Mouse (Mus musculus) spleen, adult 2 months (tissue): ENCODE results near the gene Scap. TPM values are rescaled to one million over a fixed set of nuclear protein-coding genes. Genes with fewer than 3 reads are reported as not detected.
A peak's percentile ranks its signal among the peaks of the same experiment; 100 is the strongest.

Source experiments
- DNase-seq, 2 experiments: peaks; one replicate each; pipeline versions ENCODE4 v3.0.0 to v3.0.0-alpha.2; 2012 to 2021; ENCODE audit warnings: low spot score in 2 of 2, low read depth in 1 of 2
- H3K27ac ChIP-seq: fragments of 200-500 bp; 2 replicates; pipeline ENCODE4 v1.5.1; 2012; ENCODE audit warnings: low read length, inconsistent platforms; ENCODE audit not compliant: insufficient read depth
- H3K27me3 ChIP-seq: fragments of 200-500 bp; 2 replicates; pipeline ENCODE4 v1.6.1; 2012; ENCODE audit warnings: mild to moderate bottlenecking, moderate library complexity, low read length, inconsistent platforms; ENCODE audit not compliant: control insufficient read depth, insufficient read depth
- H3K36me3 ChIP-seq: fragments of 200-500 bp; 2 replicates; pipeline ENCODE4 v1.6.1; 2012; ENCODE audit warnings: mild to moderate bottlenecking, low read length, inconsistent platforms; ENCODE audit not compliant: control insufficient read depth, insufficient read depth
- H3K4me1 ChIP-seq: fragments of 200-500 bp; 2 replicates; pipeline ENCODE4 v1.6.1; 2011; ENCODE audit warnings: inconsistent platforms; ENCODE audit not compliant: control insufficient read depth, insufficient read depth, insufficient read length
- H3K4me3 ChIP-seq: fragments of 200-500 bp; 2 replicates; pipeline ENCODE4 v1.5.1; 2011; ENCODE audit warnings: mild to moderate bottlenecking, inconsistent platforms; ENCODE audit not compliant: insufficient read depth, insufficient read length; ENCODE audit errors: extremely low read depth
- CTCF ChIP-seq: fragments of 200-500 bp; IDR thresholded peaks from 2 replicates; pipeline ENCODE4 v1.5.1; 2011; ENCODE audit warnings: mild to moderate bottlenecking, inconsistent platforms; ENCODE audit not compliant: insufficient read depth, insufficient read length, insufficient replicate concordance; ENCODE audit errors: extremely low read depth
- POLR2A ChIP-seq: fragments of 200-500 bp; IDR thresholded peaks from 2 replicates; pipeline ENCODE4 v1.6.1; 2011; ENCODE audit warnings: low read depth, low read length, inconsistent platforms
- WGBS: fragments of 180-500 bp; shearing (Covaris S2); methylation state at CpG from one replicate; pipeline ENCODE4 v1.1.7; 2018; 5-methylcytosine and 5-hydroxymethylcytosine counted together
- polyA plus RNA-seq: library from polyadenylated mRNA; depleted of rRNA; stranded (reverse); fragments of >200 nt; gene quantifications from 2 replicates; pipeline ENCODE4 v1.2.3, GENCODE M21; 2012; rRNA removed

The Scap gene
- 40.4 and 44.7 TPM in 2 replicates for polyA plus RNA-seq

DNA sequence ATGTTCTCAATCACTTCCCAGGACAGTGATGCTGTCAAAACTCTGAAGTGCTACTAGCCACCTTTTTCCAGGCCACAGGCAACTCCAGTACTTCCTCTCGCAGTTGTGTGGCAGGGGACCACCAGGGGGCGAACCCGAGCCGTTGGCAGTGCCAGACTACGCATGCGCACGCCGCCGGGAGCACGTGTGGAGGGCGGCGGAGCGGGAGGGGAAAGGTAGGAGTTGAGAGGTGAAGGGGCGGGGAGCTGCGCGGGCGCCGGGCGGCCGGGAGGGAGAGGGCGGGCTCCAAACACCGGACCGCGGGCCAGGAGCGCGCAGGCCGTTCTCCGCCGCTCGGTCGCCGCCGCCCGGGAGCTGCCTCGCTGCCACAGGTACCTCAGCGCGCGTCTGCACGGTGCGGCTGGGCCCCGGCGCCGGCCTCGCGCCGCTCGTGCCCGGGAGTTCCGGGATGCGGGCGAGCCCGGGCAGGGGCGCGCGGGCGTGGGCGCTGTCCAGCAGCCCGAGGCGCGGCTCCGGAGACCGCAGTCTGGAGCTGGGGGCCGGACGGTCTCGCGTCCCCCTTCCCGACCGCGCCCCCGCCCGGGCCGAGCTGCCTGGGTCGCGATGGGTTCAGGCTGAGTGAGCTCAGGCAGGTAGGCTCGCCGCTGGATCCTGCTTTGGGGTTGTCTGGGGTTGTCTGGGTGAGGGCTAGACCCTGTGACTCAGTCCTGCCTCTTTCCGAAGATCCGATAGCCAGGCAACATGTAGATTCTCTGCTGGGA lies at the start of gene Scap:
Gene Scap, plus strand, starts transcription at position 154 of the 761 bp plus-strand sequence.
- Histone ChIP-seq H3K4me3 (peak within 1 kb of the TSS; percentile 73), H3K27ac (no peak within 1 kb of the TSS; the same call in 1 of the 2 replicates), H3K27me3 (no peaks in the 10 kb centered on the region), H3K4me1 (peaks cover 16% of the 10 kb centered on the region), H3K36me3 (no peaks in the 10 kb centered on the region)
- peak; percentile 94 for TF ChIP-seq CTCF
- no peak for TF ChIP-seq POLR2A
- DNase-seq: peak; percentile 82 to 94
- WGBS: under 1% methylated on average over 50 of the region's 78 CpGs

DNA sequence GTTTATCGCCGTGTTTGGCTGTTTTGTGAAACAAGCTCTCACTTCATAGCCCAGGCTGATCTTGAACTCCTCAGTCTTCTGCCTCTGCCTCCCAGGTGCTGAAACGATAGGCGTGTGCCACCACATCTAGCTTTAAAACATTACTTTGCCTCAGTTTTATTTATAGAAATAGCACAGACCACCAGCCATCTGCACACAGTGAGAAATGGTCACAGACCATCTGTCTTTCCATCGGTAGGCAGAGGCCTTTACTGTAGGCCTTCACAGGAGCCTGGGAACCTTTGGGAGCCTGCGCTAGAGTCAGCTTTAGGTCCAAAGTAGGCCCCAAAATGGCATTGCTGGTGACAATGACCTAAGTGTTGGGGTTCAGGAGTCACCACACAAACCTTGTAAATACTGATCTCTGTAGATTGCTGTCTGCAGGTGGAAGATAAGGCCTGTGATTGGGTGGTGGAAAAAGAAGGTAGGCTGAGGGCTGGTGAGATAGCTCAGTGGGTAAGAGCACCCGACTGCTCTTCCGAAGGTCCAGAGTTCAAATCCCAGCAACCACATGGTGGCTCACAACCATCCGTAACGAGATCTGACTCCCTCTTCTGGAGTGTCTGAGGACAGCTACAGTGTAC lies 48.9 kb upstream of the Scap start:
- Histone ChIP-seq H3K27me3 (no peaks in the 10 kb centered on the region), H3K36me3 (no peaks in the 10 kb centered on the region), H3K4me1 (no peaks in the 10 kb centered on the region), H3K4me3 (no peak overlapping the region), H3K27ac (no peak overlapping the region)
- TF ChIP-seq CTCF: no peak
- TF ChIP-seq POLR2A: no peak
- DNase-seq: no peak
- WGBS: 88% methylated on average over 10 of the region's 10 CpGs

DNA sequence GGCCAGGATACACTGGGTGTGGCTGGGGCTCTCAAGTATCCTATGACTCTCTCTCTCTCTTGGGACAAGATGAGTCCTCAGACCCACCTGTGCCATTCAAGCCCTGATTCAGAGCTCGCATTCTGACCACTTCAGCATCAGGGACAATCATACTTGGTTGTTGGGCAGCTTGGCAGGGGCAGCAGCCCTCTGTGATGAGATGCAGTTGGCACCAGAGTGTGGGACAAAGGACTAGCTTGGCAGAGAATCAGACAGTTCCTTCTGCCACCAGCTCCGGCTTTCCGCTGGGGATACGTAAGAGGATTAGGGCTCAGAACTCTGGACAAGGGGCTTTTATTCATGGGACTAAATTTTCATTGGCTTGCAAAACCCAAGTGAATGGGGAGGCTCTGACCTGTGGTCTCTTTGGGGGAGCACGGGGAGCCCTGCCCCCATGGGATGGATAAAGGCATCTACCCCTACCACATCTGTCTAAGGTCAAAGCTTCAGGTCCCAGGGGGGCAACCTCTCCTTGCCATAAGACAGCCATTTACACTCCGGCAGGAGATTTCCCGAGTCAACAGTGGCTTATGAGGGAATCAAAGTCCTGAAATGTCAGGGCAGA lies 45.7 kb upstream of the Scap start:
- Histone ChIP-seq H3K36me3 (no peaks in the 10 kb centered on the region), H3K4me3 (no peak overlapping the region), H3K4me1 (no peaks in the 10 kb centered on the region), H3K27me3 (no peaks in the 10 kb centered on the region), H3K27ac (no peak overlapping the region)
- no peak for TF ChIP-seq POLR2A
- no peak for TF ChIP-seq CTCF
- no peak for DNase-seq
- 88% methylated on average over 7 of the region's 7 CpGs for WGBS

DNA sequence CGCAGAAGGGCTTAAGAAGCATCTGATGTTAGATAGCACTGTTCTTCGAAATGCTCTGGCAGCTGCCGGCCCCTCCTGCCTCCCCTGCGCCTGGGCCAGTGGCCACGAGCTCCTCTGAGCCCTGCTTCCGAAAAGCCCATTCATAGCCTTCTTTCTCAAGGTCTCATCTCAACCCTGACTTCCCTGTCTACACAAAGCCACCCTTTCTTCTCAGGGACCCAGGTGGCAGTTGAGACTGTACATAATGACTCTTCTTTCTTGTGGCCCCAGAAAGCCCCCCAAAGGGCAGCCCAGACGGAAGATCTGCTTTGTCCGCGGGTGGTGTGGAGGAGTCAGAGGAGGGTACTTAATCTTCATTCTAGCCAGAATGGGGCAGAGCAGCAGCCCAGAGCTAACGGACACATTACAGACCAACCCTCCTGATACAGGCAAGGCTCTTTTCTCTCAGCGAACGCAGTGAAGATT lies 39.8 kb upstream of the Scap start:
- no peaks in the 10 kb centered on the region for H3K27me3 ChIP-seq
- no peaks in the 10 kb centered on the region for H3K36me3 ChIP-seq
- 80% methylated on average over 12 of the region's 12 CpGs for WGBS
- no peaks in the 10 kb centered on the region for H3K4me1 ChIP-seq
- no peak for DNase-seq
- no peak for TF ChIP-seq CTCF
- no peak for TF ChIP-seq POLR2A
- no peak overlapping the region for H3K4me3 ChIP-seq
- H3K27ac ChIP-seq: no peak overlapping the region

DNA sequence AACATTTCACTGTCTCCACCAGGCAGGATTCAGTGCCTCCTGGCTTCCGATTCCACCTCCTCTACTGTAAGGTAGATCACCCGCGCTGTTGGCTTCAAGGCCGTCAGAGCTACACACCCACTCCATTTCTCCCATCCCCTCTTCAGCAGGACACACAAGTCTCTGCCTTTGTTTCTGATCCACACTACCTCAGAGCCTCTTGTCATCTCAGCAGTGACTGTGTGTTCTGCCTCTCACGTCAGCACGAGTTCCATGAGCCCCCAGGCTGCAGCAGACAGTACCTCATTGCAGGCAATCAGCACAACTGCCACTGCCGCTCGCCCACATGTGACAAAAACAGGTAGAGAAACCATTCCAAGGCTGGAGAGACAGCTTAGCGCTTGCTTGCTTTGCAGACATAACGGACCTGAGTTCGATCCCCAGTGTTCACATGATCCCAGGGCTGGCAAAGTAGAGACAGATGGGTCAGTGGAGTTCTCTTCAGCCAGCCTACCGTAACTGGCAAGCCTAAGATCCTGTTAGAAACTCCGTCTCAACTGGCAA lies 39.1 kb upstream of the Scap start:
- no peaks in the 10 kb centered on the region for H3K27me3 ChIP-seq
- WGBS: 91% methylated on average over 13 of the region's 13 CpGs
- no peak overlapping the region for H3K4me3 ChIP-seq

DNA sequence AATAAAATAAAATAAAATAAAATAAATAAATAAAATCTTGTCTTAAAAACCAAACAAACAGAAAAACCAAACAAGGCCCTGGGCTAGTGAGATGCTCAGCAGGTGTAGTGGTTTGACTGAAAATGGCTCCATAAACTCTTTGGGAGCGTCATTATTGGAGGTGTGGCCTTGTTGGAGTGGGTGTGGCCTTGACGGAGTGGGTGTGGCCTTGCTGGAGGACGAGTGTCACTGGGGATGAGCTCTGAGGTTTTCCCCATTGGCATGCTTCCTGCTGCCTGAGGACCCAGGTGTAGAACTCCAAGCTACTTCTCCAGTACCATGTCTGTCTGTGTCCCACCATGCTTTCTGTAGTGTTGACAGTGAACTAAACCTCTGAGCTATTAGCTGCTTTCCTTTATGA lies 38.3 kb upstream of the Scap start:
- Histone ChIP-seq H3K4me3 (no peak overlapping the region), H3K27me3 (no peaks in the 10 kb centered on the region), H3K4me1 (no peaks in the 10 kb centered on the region), H3K27ac (no peak overlapping the region), H3K36me3 (no peaks in the 10 kb centered on the region)
- no peak for DNase-seq
- 58% methylated on average over 3 of the region's 3 CpGs for WGBS
- TF ChIP-seq POLR2A (no peak), CTCF (no peak)

More for the DNA sequence above, 39.1 kb upstream of the Scap start:
- DNase-seq: no peak
- no peak overlapping the region for H3K27ac ChIP-seq
- H3K36me3 ChIP-seq: no peaks in the 10 kb centered on the region
- TF ChIP-seq POLR2A (no peak), CTCF (no peak)
- no peaks in the 10 kb centered on the region for H3K4me1 ChIP-seq
